Mouse (Mus musculus) heart, embryonic 16.5 days (tissue): ENCODE data around the gene Rasd2. TPM values are rescaled to one million over a fixed set of nuclear protein-coding genes. Genes with fewer than 3 reads are reported as not detected.

Experiments
- ATAC-seq: fragments of 200-750 bp; cut with Nextera tagmentation; replicated peaks from 2 replicates; pipeline ENCODE4 v1.8.0; 2017; ENCODE audit warnings: moderate number of reproducible peaks; ENCODE audit not compliant: insufficient read depth, low FRiP score; ENCODE audit errors: extremely low read depth
- H3K27ac ChIP-seq: fragments of 300-500 bp; sonication (generic); 2 replicates; pipeline ENCODE4 v1.5.1; 2014; ENCODE audit warnings: mild to moderate bottlenecking, low read length, control low read depth, moderate library complexity
- H3K27me3 ChIP-seq: fragments of 300-500 bp; sonication (generic); 2 replicates; pipeline ENCODE4 v1.6.1; 2014; ENCODE audit warnings: low read length, mixed read lengths; ENCODE audit not compliant: control insufficient read depth, insufficient read depth
- H3K36me3 ChIP-seq: fragments of 300-500 bp; sonication (generic); 2 replicates; pipeline ENCODE4 v1.6.1; 2014; ENCODE audit not compliant: control insufficient read depth, insufficient read depth
- H3K4me1 ChIP-seq: fragments of 300-500 bp; sonication (generic); 2 replicates; pipeline ENCODE4 v1.6.1; 2014; ENCODE audit warnings: low read length, mixed read lengths; ENCODE audit not compliant: control insufficient read depth, insufficient read depth
- H3K4me2 ChIP-seq: fragments of 300-500 bp; sonication (generic); 2 replicates; pipeline ENCODE4 v1.6.1; 2014; ENCODE audit warnings: low read depth, mild to moderate bottlenecking, control low read depth, low read length
- H3K4me3 ChIP-seq: fragments of 300-500 bp; sonication (generic); 2 replicates; pipeline ENCODE4 v1.5.1; 2014; ENCODE audit warnings: mild to moderate bottlenecking, control low read depth, low read length
- H3K9ac ChIP-seq: fragments of 300-500 bp; sonication (generic); 2 replicates; pipeline ENCODE4 v1.6.1; 2014; ENCODE audit warnings: low read length, control low read depth
- H3K9me3 ChIP-seq: fragments of 300-500 bp; sonication (generic); replicated peaks from 2 replicates; pipeline ENCODE4 v1.6.1; 2016; ENCODE audit warnings: low read length; ENCODE audit not compliant: control insufficient read depth
- WGBS: fragments of 180-500 bp; shearing (Covaris S2); extraction: QIAGEN DNeasy Blood & Tissue Kit; methylation state at CpG from one replicate; pipeline ENCODE4 v1.1.7; 2014; 5-methylcytosine and 5-hydroxymethylcytosine counted together
- polyA plus RNA-seq: library from polyadenylated mRNA; unstranded; fragments of >200 nt; fragmentation: Nextera tagmentation; extraction: Ambion mirVana; gene quantifications from 2 replicates; pipeline ENCODE4 v1.2.1, GENCODE M21; 2015

The Rasd2 gene
- polyA plus RNA-seq, 1 experiment from 2014 or later = 0.54 TPM

DNA sequence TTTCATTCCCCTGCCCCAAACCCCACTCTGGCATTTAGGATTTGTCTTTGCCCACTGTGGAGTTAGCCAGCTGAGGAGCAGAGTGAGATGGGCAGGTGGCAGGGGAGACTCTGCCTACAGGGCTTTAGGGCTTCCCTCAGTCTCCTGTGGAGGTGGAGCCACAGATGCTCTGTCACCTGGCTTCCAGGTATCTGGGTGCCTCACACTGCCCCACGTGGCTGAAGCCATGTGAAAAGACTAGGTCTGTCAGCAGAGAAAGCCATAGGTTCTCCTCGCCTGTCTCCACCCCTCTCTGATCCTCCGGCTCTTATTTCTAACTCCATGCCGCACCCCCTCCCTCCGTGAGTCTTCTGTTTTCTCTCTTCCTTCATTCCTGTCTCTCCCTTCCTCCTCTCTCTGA is 2.2 kb downstream of the Rasd2 start:
- peaks cover 31% of the 10 kb centered on the region for H3K27me3 ChIP-seq
- no peaks in the 10 kb centered on the region for H3K36me3 ChIP-seq
- ATAC-seq = no peak
- no peaks in the 10 kb centered on the region for H3K9me3 ChIP-seq
- H3K4me3 ChIP-seq = no peak overlapping the region
- H3K27ac ChIP-seq = no peak overlapping the region
- 12% methylated on average over 5 of the region's 5 CpGs for WGBS
- no peak overlapping the region for H3K4me2 ChIP-seq
- H3K9ac ChIP-seq = no peak overlapping the region
- peaks cover 16% of the 10 kb centered on the region for H3K4me1 ChIP-seq

GRCm38 (mm10) chr8:75216886-75217285 is 3.1 kb downstream of the Rasd2 start:
- no peak overlapping the region for H3K4me2 ChIP-seq
- ATAC-seq = no peak
- H3K27me3 ChIP-seq = peaks cover 34% of the 10 kb centered on the region
- no peaks in the 10 kb centered on the region for H3K9me3 ChIP-seq
- H3K9ac ChIP-seq = no peak overlapping the region
- no peaks in the 10 kb centered on the region for H3K36me3 ChIP-seq
- H3K4me1 ChIP-seq = peaks cover 15% of the 10 kb centered on the region
- no peak overlapping the region for H3K27ac ChIP-seq
- WGBS = 74% methylated on average over 8 of the region's 8 CpGs
- H3K4me3 ChIP-seq = no peak overlapping the region

- 8% methylated on average over 4 of the region's 4 CpGs for whole genome bisulfite sequencing
- no peak for ATAC-seq
- Histone ChIP-seq H3K4me1 (peaks cover 6% of the 10 kb centered on the region), H3K4me2 (no peak overlapping the region), H3K4me3 (no peak overlapping the region), H3K9ac (no peak overlapping the region), H3K27ac (no peak overlapping the region), H3K36me3 (no peaks in the 10 kb centered on the region), H3K27me3 (peaks cover 34% of the 10 kb centered on the region), H3K9me3 (no peaks in the 10 kb centered on the region)
Observed at GRCm38 (mm10) chr8:75217969-75218368, 4.2 kb downstream of the Rasd2 start.

DNA sequence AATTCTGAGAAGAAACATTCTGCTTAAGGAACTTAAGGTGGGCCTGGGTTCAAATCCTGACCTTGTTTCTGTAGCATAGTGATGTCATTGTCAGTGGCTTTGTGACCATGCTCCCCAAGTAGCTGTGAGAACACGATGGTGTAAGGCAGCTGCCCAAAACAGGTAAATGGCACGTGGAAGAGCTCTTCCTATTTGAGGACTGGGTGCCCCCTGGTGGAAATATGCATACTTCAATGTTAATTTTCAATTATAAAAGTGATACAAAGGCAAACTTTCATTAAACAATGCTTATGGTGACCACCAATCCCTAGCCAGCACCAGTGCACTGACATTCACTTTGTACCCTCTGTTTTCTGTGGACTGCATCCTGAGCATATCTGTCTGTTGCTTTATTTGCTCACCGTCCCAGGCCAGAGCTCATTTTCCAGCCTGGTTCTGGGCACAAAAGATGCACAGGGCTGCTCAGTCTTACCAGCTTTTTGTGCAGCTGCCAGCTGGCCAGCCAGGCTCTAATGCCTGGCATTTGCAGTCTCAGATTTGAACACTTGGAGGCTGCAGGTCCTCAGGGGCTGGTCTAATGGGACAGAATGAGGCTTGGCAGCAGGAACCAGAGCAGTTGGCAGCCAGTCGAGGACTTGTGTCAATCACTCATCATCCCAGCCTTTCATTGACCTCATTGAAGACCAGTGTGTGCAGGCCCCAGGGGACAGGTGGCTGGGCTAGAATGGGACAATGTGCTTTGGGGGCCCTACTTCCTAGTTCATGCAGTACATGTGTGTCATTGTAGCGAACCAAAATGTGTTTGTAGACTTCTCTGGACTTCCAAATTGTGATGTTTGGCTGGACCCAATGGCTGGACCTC is 6.4 kb downstream of the Rasd2 start:
- no peaks in the 10 kb centered on the region for H3K36me3 ChIP-seq
- H3K4me2 ChIP-seq = no peak overlapping the region
- H3K9me3 ChIP-seq = no peaks in the 10 kb centered on the region
- peaks cover 19% of the 10 kb centered on the region for H3K27me3 ChIP-seq
- no peak overlapping the region for H3K9ac ChIP-seq
- no peak overlapping the region for H3K4me3 ChIP-seq
- no peak for ATAC-seq
- H3K27ac ChIP-seq = no peak overlapping the region
- H3K4me1 ChIP-seq = no peaks in the 10 kb centered on the region
- WGBS = 48% methylated on average over 5 of the region's 5 CpGs

DNA sequence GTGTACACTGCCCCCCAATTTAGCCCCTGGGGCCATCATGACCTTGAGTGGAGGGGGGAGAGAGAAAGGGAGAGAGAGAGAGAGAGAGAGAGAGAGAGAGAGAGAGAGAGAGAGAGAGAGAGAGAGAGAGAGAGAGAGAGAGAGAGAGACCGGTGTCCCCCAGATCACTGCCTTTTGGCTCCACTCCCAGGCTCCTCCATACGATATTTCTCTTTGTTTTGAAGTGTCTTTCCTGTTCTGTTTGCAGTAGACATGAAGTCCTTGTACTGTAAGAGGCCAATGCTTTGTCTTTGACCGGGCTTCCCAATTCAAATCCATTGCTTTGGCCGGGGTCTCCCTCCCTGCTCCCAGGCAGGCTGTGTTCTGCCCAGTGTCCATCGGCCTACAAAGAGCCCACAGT is 8.9 kb downstream of the Rasd2 start:
- H3K4me3 ChIP-seq = no peak overlapping the region
- H3K27me3 ChIP-seq = peaks cover 5% of the 10 kb centered on the region; the same call in 1 of the 2 replicates
- no peak overlapping the region for H3K27ac ChIP-seq
- no peak overlapping the region for H3K4me2 ChIP-seq
- no peak for ATAC-seq
- H3K4me1 ChIP-seq = no peaks in the 10 kb centered on the region
- WGBS = 64% methylated on average over 5 of the region's 5 CpGs
- no peaks in the 10 kb centered on the region for H3K36me3 ChIP-seq
- no peaks in the 10 kb centered on the region for H3K9me3 ChIP-seq
- H3K9ac ChIP-seq = no peak overlapping the region

- WGBS = 69% methylated on average over 2 of the region's 2 CpGs
- Histone ChIP-seq H3K36me3 (no peaks in the 10 kb centered on the region), H3K4me2 (no peak overlapping the region), H3K4me1 (no peaks in the 10 kb centered on the region), H3K9ac (no peak overlapping the region), H3K9me3 (no peaks in the 10 kb centered on the region), H3K27ac (no peak overlapping the region), H3K27me3 (no peaks in the 10 kb centered on the region), H3K4me3 (no peak overlapping the region)
- ATAC-seq = no peak
Observed at GRCm38 (mm10) chr8:75226773-75227172, 13.0 kb downstream of the Rasd2 start.

GRCm38 (mm10) chr8:75233915-75234554 is 20.3 kb downstream of the Rasd2 start:
- no peaks in the 10 kb centered on the region for H3K27me3 ChIP-seq
- ATAC-seq = no peak
- H3K4me2 ChIP-seq = no peak overlapping the region
- H3K36me3 ChIP-seq = no peaks in the 10 kb centered on the region
- no peak overlapping the region for H3K4me3 ChIP-seq
- no peaks in the 10 kb centered on the region for H3K9me3 ChIP-seq
- WGBS = 57% methylated on average over 4 of the region's 4 CpGs
- H3K9ac ChIP-seq = no peak overlapping the region
- no peak overlapping the region for H3K27ac ChIP-seq
- H3K4me1 ChIP-seq = no peaks in the 10 kb centered on the region

DNA sequence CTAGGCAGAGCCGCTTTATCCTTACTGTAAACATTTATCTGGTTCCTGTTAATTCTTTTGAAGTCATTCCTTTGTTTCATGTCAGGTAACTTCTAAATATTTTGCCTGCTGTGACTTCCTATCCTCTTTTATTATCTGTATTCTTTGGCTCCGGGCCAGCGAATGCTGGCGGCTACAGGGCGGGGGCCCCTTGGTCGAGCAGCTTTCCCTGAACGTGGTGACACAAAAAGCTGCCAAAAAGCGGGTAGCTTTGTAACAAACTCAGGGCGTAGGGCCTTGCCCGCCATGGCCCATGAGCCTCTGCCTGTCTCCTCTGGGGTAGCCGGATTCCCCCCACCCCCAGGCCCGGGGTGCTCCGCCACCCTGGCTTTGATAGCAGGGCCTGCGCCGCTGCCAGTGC is 33.6 kb downstream of the Rasd2 start:
- peaks cover 11% of the 10 kb centered on the region for H3K9me3 ChIP-seq
- no peak for ATAC-seq
- no peaks in the 10 kb centered on the region for H3K27me3 ChIP-seq
- no peak overlapping the region for H3K27ac ChIP-seq
- no peak overlapping the region for H3K9ac ChIP-seq
- H3K4me2 ChIP-seq = no peak overlapping the region
- no peaks in the 10 kb centered on the region for H3K36me3 ChIP-seq
- H3K4me1 ChIP-seq = no peaks in the 10 kb centered on the region
- no peak overlapping the region for H3K4me3 ChIP-seq
- WGBS = 82% methylated on average over 15 of the region's 15 CpGs

- Histone ChIP-seq H3K4me3 (no peak overlapping the region), H3K4me1 (no peaks in the 10 kb centered on the region), H3K27ac (no peak overlapping the region), H3K27me3 (no peaks in the 10 kb centered on the region), H3K4me2 (no peak overlapping the region), H3K9me3 (peaks cover 11% of the 10 kb centered on the region), H3K9ac (no peak overlapping the region), H3K36me3 (no peaks in the 10 kb centered on the region)
- WGBS = 88% methylated on average over 4 of the region's 4 CpGs
- no peak for ATAC-seq
Observed at GRCm38 (mm10) chr8:75249186-75249585, 35.4 kb downstream of the Rasd2 start.
